Mouse (Mus musculus): ENCODE measurements around the gene Map2k2.

- TF ChIP-seq CTCF (IDR thresholded peaks at IDR 0.05; ENCODE audit: extremely low read depth, insufficient read depth, insufficient read length, insufficient replicate concordance) = no peak
- TF ChIP-seq POLR2A (IDR thresholded peaks at IDR 0.05; ENCODE audit: low read depth, low read length) = no peak
Measured at GRCm38 (mm10) chr10:81057406-81058130, 48.1 kb upstream of the Map2k2 start.

All from spleen, adult 2 months (tissue).